Mouse (Mus musculus): Measurements from ENCODE around the gene Plcd3.
A peak's percentile ranks its signal among the peaks of the same experiment; 100 is the strongest.

The Plcd3 gene

GRCm38 (mm10) chr11:103101481-103101865, at the start of gene Plcd3, which contains the start of gene Acbd4:
Gene Plcd3 (minus strand): TSS chr11:103101658.
Gene Acbd4 (plus strand): TSS chr11:103101682.
- DNase-seq (ENCODE audit: low spot score): peak; percentile 83

- DNase-seq (ENCODE audit: low spot score): no peak
Observed at GRCm38 (mm10) chr11:103149771-103150170, 48.3 kb upstream of the Plcd3 start.

- no peak for DNase-seq (ENCODE audit: low spot score)
Observed at GRCm38 (mm10) chr11:103147766-103148165, 46.3 kb upstream of the Plcd3 start.

DNA sequence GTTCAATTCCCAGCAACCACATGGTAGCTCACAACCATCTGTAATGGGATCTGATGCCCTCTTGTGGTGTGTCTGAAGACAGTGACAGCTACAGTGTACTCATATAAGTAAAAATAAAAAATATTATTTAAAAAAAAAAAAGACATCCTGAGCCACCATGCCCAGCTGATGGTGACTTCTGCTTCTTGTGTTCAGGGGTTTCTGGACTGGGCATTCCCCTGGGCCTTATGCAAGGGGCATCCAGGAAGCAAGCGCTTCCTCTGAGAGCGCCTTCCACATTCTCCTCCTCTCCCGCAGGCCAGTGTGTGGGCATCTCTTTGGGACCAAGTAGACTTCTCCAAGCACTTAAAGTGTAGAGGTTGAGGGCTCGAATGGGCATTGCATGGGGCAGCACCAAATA, 44.9 kb upstream of the Plcd3 start:
- DNase-seq (ENCODE audit: low spot score): no peak

- no peak for DNase-seq (ENCODE audit: low spot score)
Observed at GRCm38 (mm10) chr11:103144309-103145285, 43.1 kb upstream of the Plcd3 start.

DNA sequence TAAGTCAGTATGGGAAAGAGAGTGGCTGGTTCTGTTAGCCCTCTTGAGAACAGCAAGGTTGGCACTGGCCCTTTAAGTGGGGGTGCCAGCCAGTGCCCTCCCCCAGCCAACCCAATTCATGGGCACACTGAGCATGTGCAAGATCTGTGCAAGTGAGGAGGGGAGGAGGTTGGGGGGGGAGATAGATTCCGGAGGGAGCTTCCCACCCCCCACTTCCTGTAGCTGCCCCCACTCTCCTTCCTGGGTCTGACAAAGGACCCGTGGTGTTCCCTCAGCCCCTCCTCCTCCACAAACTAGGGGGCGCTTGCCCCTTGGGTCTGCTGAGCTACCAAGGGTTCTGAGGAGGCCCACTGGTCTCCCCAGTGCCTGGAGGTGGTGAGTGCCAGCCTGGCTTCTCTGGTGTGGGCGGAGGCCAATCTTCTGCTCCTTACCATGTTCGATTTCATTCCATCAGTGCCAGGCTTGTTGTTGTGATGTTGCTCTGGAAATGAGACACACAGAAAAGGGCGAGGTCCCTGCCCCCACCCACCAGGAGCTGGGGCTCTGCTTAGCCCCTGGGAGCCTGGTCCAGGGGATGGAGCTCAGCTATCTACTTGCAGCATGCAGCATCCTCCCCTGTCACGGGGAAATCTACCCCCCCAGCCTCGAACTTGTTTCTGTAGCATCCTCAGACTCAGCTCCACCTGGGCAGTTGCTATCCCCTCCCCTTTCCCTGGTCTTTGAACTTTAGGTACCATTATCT, 41.2 kb upstream of the Plcd3 start:
- peak; percentile 48 for DNase-seq (ENCODE audit: low spot score)

DNA sequence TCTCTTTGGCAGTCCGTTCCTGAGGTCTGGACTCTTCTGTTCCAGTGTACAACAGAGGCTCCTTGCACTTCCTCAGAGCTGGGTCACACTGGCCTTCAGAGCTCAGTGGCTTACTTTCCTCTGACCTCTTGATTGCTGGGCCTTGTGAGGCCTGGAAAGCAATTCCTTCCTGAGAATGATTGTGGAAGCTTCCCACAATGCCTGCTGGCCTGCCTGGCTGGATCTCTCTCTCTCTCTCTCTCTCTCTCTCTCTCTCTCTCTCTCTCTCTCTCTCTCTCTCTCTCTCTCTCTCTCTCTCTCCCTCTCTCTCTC, 40.4 kb upstream of the Plcd3 start:
- DNase-seq (ENCODE audit: low spot score): peak; percentile 9

- peak; percentile 36 for DNase-seq (ENCODE audit: low spot score)
Observed at GRCm38 (mm10) chr11:103141101-103141943, 39.9 kb upstream of the Plcd3 start.

- DNase-seq (ENCODE audit: low spot score): no peak
Observed at GRCm38 (mm10) chr11:103140763-103141100, 39.3 kb upstream of the Plcd3 start.

DNA sequence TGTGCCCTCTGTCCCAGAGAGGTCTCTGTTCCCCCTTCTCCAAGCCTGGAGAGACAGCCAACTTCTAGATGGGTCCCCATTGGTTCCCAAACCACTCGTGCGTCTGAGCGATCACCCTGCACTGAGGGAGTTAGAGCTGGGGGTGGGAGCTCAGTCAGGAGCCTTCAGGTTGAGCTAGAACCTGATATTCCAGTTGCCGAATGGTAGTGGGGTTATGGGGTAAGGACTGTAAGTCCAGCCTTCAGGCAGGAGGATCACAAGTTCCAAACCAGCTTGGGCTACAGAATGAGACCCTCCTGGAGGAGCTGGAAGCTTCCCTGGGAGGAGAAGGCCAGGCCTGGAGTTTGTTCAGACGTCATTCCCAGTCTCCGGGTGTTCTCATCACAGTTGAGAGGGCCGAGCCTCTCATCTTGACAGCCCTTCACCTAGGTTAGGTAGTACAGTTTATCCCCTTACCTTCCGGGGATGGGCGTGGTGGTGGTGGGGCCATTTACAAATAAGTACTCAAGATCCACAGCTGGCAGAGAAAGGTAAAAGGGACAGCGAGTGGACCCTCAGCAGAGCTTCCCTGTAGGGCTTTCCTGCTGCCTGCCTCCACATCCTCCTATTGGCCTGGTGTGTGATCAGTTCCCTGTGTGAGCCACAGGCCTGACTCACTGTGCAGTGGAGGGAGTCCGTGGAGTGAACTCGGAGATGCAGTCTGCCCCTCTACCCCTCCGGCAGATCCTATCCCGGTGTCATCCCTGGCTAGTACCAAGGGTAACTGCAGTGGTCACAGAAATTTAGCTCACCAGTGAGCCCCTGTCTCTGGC, 38.7 kb upstream of the Plcd3 start:
- no peak for DNase-seq (ENCODE audit: low spot score)

DNA sequence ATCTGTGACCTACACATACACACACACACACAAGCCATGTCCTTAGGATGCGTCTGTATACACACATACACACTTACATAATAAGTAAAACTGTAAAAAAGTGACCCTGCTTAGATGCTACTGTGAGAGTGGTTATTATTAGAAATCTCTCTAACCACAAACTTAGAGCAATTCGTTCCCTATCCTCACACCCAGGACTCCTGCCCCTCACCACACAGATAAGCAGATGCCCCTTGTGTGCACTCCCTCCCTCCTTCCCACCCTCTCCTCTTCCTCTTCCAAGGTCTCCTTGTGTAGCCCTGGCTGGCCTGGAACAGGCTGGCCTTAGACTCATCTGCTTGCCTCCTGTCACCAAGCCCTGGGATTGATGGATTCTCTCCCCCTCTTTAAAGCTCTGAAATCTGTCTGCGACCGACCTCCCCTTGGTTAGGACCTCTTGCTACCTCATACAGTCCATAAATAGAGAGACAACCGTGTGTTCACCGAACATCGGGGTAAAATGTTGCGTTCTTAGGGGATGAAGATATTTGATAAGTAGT, 34.6 kb upstream of the Plcd3 start:
- DNase-seq (ENCODE audit: low spot score): no peak

DNA sequence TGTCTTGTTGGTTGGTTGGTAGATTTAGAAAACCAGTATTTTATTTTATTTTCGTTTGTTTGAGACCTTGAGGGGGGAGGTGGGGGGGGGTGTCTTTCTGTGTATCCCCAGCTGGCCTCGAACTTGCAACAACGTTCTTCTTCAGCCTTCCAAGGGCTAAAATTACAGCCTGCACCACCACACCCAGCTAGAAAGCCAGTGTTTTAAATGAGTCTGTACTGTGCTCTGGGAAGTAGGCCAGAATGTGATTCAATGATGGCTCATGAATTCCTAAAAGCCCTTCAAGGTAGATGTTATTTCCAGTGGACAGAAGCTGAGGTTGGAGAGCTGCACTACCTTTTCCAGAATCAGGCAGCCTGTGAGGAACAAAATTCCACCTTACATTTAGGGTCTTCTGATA, 32.8 kb upstream of the Plcd3 start:
- no peak for DNase-seq (ENCODE audit: low spot score)

DNA sequence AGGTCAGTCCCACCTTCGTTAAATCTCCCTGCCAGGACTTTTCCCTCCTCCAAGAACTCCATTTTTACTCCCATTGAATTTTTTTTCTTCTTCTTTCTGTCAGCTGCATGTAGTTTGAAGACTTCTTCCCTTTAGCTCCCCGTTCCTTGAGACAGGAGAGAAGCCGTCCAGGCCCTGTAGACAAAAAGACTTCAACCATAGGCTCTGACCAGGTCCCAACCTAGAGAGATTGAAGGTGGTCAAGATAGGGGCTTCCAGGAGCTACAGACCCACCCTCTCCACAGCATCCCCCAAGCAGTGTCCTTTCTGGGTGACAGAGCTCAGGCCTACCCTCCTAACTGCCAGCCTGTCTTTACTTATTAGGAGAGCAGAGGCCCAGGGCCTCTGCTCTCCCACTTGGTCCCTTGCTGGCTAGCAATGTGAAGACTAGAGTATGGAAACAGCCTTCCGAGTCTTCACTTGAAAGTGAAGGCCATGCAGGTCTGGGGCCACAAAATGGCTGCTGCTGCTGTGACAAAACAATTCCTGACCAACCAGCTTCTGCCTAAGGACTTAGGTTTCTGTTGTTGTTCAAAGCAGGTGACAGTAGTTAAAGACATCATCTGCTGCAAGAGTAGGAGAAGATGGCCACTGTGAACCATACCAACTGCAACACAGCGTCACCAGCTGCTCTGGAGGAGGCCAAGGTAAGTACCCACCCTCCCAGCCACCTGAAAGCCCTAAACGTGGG, 32.2 kb upstream of the Plcd3 start:
- DNase-seq (ENCODE audit: low spot score): no peak

DNA sequence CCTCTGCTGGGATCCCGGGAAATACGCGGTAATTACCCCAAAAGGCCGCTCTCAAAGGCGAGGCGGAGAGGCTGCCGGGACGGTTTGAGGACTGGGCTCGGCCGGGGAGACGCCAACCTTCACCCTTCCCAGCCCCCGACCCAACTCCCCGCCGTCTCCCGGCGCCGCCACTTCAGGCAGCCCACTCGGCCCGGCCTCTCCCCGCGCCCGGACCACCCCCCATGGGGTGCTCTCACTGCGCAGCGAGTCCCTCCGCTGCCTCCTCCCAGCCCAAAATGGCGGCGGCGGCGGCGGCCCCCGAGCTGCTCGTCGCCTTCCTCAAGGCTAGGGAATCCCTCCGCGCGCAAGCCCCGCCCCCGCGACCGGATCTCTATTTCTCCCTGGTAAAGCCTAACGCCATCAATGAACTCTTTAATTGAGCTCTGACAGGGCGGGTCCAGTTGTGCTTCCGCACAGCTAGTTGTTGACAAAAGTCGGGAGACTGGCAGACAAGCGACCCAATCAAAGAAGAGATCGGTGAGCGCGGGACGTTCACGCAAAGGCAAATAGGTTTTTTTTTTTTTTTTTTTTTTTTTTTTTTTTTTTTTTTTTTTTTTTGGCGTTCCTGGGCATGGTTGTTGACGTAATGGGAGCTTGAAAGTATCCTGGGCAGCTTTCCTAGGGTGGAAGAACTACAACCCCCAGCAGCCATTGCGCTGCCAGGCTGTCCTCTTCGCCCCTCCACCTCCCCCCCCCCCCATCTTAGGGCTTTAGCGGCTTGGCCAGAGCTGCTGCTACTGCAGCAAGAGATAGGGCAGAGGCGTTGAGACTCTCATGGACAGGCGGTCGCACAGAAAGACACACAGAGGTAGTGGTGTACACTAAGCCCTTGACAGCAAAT, 31.4 kb upstream of the Plcd3 start:
- peak; percentile 99 for DNase-seq (ENCODE audit: low spot score)

- DNase-seq (ENCODE audit: low spot score): peak; percentile 74
Observed at GRCm38 (mm10) chr11:103131701-103132575, 30.5 kb upstream of the Plcd3 start, which contains the start of gene Hexim2. Gene Hexim2 (plus strand): TSS chr11:103132429.

GRCm38 (mm10) chr11:103120315-103120714, 18.9 kb upstream of the Plcd3 start:
- no peak for DNase-seq (ENCODE audit: low spot score)

- DNase-seq (ENCODE audit: low spot score): no peak
Observed at GRCm38 (mm10) chr11:103119609-103120008, 18.2 kb upstream of the Plcd3 start.

- no peak for DNase-seq (ENCODE audit: low spot score)
Observed at GRCm38 (mm10) chr11:103118866-103119265, 17.4 kb upstream of the Plcd3 start.
